Mouse (Mus musculus) right cerebral cortex, postnatal 10 days (tissue): ENCODE results near the gene Med26.

ENCODE experiments used
- DNase-seq, 2 experiments: peaks; one replicate each; pipeline ENCODE4 v3.0.0; 2021; ENCODE audit warnings: low spot score in 2 of 2

The Med26 gene

GRCm38 (mm10) chr8:72547122-72547801, 808 bp downstream of the Med26 start:
- DNase-seq, result no peak

GRCm38 (mm10) chr8:72539234-72539633, 8.8 kb downstream of the Med26 start:
- DNase-seq, result no peak

GRCm38 (mm10) chr8:72534888-72535287, 13.2 kb downstream of the Med26 start:
- no peak for DNase-seq

DNA sequence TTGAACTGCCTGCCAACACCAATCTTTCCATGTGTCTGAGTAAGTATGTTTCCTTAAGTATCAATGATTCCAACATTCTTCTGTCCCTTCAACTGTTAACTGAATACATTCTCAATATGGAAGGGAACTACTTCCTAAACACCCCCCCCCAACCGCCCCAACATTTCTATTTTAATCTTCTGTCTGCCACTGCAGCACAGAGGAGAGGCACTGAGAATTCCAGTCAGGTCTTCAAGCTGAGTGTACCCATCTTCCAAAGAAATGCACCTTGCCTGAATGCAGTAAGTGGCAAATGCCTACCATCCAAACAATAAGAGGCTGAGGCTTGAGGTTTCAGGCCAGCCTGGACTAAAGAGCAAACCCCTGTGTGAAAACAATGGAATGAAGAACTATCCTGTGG, 16.0 kb downstream of the Med26 start:
- no peak for DNase-seq

GRCm38 (mm10) chr8:72521888-72522287, 26.2 kb downstream of the Med26 start:
- no peak for DNase-seq

DNA sequence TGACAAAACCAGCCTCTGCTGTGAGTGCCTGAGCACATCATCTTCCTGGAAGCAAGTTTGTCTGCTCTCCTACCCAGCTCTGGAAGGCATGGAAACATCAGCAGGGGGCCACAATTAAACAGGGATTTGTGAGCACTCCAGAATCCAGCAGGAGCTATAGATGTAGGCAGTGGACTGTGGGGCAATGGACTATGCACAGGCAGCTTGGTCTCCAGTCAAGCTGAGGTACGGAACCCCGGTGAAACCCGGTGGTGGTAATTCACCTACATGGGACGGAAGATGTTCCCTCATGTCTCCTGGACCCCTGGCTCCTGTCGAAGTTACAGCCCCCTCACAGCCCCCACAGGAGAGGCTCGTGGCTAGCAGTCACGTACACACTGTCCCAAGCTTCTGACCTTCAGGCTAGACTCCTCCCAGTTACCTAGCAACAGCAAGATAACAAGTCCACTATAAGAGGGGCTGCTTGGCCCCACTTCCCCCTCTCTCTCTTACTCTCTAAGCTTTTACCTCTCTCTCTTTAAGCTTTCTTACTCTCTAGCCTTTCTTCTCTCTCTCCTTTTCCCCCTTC, 30.6 kb downstream of the Med26 start:
- DNase-seq, result no peak

DNA sequence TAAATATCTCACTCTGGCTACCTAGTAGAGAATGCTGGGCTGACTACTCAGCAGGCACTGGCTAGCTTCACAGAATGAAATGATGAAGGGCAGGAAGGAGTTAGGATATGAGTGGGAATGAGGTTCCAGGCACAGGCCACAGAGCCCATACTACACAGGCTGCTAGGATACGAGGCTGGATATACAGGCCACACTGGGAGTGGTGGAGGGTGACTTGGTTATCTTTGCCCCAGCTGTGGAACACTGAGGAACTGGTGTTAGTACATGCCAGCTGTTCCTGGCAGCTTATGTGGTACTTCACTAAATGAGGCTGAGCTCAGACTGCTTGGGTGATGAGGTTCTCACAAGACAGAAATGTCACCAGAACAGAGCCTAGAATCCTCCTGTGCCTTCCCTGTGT, 34.9 kb downstream of the Med26 start:
- no peak for DNase-seq

DNA sequence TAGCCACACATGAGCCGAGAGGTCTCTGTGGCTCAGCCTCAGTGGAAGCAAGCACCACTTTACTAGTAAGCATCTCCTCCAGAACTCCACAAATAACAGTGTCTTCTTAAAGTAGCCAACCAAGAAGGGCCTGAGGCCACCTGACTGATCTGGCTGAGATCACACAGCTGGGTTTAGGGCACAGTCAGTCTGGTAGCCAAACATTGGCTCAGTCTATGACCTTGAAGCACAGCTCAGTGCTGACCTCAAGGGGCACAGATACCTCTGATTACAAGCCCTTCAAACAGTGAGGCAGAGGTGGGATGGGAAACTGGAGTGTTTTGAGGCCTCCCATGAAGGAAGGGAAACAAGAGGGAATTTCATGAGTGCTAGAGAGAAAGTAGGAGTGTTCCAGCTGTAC, 35.4 kb downstream of the Med26 start:
- no peak for DNase-seq

- DNase-seq, result no peak
Observed at GRCm38 (mm10) chr8:72507505-72507904, 40.6 kb downstream of the Med26 start.

DNA sequence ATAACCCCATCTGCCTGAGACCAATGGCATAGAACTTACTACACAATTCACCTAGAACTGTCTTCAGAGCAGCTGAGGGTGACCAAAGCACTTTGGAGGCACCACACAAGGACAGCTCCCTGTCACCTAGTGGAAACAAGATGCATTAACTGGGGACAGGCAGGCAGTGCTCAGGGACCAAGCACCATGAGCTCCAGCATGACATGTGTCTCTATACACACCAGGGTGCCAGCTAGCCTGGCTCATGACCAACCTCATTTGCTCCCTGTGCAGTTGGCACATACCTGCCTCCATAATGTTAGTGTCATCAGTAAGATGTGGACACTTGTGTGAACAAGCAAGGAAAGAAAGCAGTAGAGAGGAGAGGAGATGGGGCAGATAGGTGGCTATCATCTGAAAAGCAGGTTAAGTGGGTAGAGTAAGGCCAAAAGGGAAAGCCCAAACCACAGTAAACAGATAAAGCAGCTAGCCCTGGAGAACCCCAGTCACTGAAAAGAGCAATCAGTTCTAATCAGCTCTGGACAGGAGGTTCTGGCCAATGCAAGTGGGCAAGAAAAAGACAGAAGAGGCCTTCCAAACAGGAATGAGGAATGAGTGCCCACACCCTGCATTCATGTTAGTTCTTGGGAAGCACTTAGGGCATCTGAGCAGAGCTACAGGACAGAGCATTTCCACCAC, 43.3 kb downstream of the Med26 start:
- no peak for DNase-seq

- peak; percentile 59 to 82 for DNase-seq
Observed at GRCm38 (mm10) chr8:72504137-72504536, 43.9 kb downstream of the Med26 start.

- no peak for DNase-seq
Observed at GRCm38 (mm10) chr8:72500521-72500931, 47.5 kb downstream of the Med26 start.

DNA sequence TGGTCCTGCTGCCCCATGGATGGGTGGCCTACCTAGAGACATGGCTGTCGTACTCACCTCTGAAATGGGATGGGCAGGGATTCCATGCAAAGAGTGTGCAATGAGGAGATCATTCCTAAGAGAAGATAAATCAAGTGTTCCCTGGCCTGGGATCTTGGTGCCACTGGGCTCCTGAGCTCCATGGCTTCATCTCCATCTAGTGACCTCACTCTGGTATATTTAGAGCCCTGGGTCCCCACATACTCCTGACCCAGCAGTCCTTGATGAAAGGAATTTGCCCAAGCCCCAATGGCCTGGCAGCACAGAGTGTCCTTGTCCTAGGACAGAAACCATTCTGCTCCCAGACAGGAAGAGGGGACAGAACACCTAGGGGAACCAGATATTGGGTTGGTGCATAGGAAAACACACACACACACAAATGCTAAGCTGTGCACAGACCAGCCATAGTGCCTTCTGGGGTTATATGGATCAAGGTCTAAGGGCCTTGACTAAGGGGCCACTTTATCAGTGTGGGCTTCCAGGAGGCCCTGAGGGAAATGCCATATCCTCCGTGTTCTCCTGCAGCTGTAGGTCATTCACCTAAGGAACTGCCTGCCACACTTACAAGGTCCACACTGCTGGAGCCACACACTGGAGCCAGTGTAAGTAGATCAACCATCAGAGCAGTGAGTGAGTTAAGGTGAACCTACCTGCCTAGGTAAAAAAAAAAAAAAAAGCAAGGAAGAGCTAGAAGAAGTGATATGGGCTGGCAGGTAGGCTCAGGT, 48.4 kb downstream of the Med26 start:
- DNase-seq, result no peak

DNA sequence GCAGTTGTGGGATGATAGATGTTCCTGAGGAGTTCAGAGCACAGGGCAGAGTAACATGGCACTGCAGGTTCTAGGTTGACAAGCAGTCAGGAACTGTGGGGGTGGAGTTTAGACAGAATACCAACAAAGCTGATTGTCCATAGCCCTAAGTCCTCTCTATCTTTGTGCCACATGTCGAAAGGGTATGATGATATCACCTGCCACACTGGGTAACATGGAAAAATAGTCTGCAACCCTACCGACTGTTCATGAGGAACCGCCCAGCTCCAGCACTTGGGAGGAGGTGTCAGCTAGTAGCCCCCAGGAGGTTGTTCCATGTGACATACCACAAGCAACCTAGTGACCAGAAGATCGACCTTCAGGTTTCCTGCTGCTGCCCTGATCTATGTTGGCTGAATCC, 49.5 kb downstream of the Med26 start:
- no peak for DNase-seq

DNA sequence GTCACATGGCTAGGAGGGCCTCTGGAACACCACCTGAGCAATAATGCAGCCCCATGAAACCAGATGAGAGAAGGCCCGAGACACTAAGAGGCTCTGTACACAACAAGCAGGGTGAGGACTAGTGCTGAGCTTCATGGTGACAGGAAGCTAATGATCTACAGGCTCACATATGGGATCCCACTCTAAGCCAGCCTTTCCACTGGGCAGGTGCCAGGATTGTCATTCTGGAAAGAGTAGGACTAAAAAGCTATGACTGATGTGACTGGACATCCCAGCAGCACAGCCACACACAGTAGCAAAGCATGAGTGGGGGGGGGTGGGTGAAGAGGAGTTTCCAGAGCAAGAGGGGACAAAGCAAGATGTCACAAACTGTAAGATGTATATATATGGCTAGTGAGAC, 50.2 kb downstream of the Med26 start:
- DNase-seq, result no peak

DNA sequence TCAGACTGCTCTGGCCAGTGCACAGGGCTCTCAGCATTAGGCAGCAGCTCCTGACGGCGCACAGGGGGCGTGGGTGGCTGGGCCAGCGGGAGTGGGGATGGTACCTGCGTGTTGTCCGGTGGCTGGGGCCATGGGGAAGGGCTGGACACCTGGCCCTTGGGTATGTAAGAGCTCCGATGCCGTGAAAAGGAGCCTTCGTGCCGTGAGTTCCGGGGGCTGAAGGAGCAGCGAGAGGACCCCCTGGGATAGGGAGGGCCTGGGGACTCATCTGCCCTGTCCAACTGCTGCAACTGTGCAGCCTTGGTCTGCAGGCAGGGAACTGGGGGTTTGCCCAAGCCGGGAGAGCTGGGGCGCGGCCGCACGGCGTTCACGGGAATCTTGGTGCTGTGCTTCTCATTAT, 51.9 kb downstream of the Med26 start:
- no peak for DNase-seq

- DNase-seq, result no peak
Observed at GRCm38 (mm10) chr8:72495411-72496111, 52.5 kb downstream of the Med26 start.

DNA sequence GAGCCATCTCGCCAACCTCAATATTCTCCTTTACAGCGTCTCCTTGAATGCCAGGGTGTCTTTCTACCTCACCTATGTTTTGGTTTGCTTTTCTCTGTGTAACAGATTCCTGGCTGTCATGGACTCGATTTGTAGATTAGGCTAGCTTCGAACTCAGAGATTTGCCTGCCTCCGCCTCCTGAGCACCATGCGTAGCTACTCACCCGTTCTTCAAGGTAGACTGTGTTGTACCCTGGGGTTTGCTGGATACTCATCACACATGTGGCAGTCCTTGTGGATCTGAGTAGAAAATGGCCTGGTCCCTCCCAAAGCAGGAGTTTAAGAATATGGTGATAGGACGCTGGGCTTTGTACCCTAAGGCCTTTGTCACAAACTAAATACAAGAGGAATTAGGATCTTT, 54.7 kb downstream of the Med26 start:
- no peak for DNase-seq

- peak; percentile 99 to 100 for DNase-seq
Observed at GRCm38 (mm10) chr8:72492622-72493081, 55.4 kb downstream of the Med26 start.

DNA sequence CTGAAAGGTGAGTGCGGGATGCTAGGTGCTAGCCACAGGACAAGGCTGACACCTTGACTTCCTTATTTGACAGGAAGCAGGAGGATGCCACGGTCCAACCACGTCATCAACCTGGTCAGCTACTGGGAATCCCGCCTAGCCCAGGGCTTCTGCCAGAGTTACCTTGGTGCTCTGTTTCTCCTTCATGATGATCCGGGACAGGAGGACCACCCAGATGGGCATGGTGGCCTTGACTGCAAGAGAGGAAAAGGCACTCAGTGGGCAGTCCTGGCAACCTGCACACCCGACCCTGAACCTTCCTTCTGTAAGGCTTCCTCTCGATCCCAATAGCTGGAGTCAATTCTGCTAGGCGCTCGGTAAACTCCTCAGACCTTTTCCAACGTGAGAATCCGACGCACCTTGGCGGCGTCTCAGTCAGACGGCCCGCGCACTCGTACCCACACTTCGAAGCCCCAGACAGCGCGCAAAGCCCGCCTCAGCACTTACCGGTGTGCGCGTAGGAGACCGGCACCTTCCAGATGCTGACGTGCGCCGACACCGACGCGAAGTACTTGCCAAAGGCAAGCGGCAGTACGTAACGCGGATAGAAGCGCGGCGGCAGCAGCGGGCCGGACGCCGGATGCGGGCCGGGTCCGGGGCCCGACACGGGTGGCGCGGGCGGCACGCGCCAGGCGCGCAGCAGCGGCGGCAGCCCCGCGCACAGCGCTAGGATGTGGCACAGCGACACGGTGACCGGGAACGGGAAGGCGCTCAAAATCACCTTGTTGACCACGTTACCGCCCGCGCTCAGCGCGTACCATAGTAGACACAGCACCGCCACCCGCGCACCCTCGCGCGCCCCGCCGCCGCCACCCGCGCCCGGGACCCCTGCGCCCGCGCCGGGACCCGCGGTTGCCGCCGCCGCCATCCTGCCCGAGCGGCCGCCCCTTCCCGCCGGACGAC, 56.1 kb downstream of the Med26 start, which contains the start of gene Slc35e1:
Slc35e1 (minus strand) TSS at position 935 of the 942 bp plus-strand sequence.
- peak; percentile 61 to 63 for DNase-seq

DNA sequence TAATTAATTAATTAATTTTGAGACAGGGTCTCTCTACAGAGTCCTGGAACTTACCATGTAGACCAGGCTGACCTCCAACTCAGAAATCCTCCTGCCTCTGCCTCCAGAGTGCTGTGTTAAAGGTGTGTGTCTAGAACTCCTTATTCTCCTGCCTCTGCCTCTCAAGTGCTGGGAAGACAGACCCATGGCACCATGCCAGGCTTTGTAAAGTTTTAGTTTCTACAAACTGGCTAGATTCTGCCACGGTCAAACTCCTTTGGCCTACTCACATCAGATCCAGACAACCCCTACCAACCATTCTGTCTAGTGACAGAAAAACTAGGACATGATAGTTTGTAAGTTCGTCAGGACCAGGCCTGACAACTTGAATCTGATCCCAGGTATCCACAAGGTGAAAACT, 57.1 kb downstream of the Med26 start:
- DNase-seq, result no peak
